ENCODE assay signal across 7 mouse cellular contexts in genomic region chr16:18518091-18518490, GRCm38 (mm10). TPM values are rescaled to one million over a fixed set of nuclear protein-coding genes. Genes with fewer than 3 reads are reported as not detected.
DNase-seq lines count a peak whose midpoint lies in the region; ATAC-seq and TF ChIP-seq lines count a peak whose summit lies in the region.

No protein-coding gene starts in this region.

- intact Hi-C loops in left cerebral cortex, postnatal 36 days (cut with DNase I) = loop anchor here (5.0 kb wide), 1 partner anchor 71 kb away; no protein-coding TSS in a partner anchor

- peak; percentile 57; the same call in 1 of the 2 replicates for ATAC-seq in erythroblast, adult 5-6 weeks (replicated peaks; ENCODE audit: low FRiP score, poor library complexity, severe bottlenecking)

- DNase-seq in kidney, postnatal 10 days = peak; percentile 38
- no peak for DNase-seq in kidney, postnatal 25 days
- DNase-seq in left cerebral cortex, postnatal 36 days (ENCODE audit: low spot score in 2 of 2) = peak; percentile 13 to 15
- no peak for DNase-seq in neural tube, embryonic 10.5 days (ENCODE audit: extremely low spot score, low spot score)
- DNase-seq in forebrain, embryonic 10.5 days (ENCODE audit: extremely low spot score, low spot score) = no peak

- no peaks in the 10 kb centered on the region for H3K4me1 ChIP-seq in small intestine, adult 2 months (ENCODE audit: control insufficient read depth, insufficient read depth, insufficient read length, low read length)
- peaks cover 4% of the 10 kb centered on the region; the same call in 1 of the 2 replicates for H3K4me1 ChIP-seq in forebrain, embryonic 10.5 days

- no peak overlapping the region for H3K27ac ChIP-seq in small intestine, adult 2 months (ENCODE audit: insufficient read depth, low read depth, low read length)
- no peak overlapping the region for H3K27ac ChIP-seq in forebrain, embryonic 10.5 days

- no peaks in the 10 kb centered on the region for H3K27me3 ChIP-seq in small intestine, adult 2 months (ENCODE audit: control insufficient read depth, insufficient read depth, low read length)
- H3K27me3 ChIP-seq in forebrain, embryonic 10.5 days (ENCODE audit: poor library complexity, severe bottlenecking) = no peaks in the 10 kb centered on the region

- no peaks in the 10 kb centered on the region for H3K9me3 ChIP-seq in forebrain, embryonic 10.5 days

- peak; percentile 25; the same call in 1 of the 2 replicates for TF ChIP-seq CTCF in small intestine, adult 2 months (IDR thresholded peaks at IDR 0.05; ENCODE audit: extremely low read depth, insufficient read length, insufficient replicate concordance, low read depth, low read length)

- H3K4me3 ChIP-seq in small intestine, adult 2 months (ENCODE audit: low read depth, low read length) = no peak overlapping the region
- H3K4me3 ChIP-seq in forebrain, embryonic 10.5 days = no peak overlapping the region

- no peaks in the 10 kb centered on the region for H3K36me3 ChIP-seq in small intestine, adult 2 months (ENCODE audit: control insufficient read depth, insufficient read depth, low read length)
- no peaks in the 10 kb centered on the region for H3K36me3 ChIP-seq in forebrain, embryonic 10.5 days (replicated peaks)

- no peak for TF ChIP-seq POLR2A in small intestine, adult 2 months (IDR thresholded peaks at IDR 0.05; ENCODE audit: low read depth, low read length)

RNA-seq across cellular contexts. Expression of gene Rtl10, which starts 19.4 kb away (rescaled TPM):
- 2.7 TPM in 1 of 2 replicates, not detected in the other for total RNA-seq in erythroblast, adult 5-6 weeks (2015; ENCODE audit: low replicate concordance)
- 1.1 and 4.5 TPM in 2 replicates for total RNA-seq in erythroblast, adult 5-6 weeks (2017; ENCODE audit: low replicate concordance)
- 1 to 10 TPM; 5.0 to 7.5 TPM for total RNA-seq in left cerebral cortex, postnatal 36 days (2021)
- polyA plus RNA-seq in small intestine, adult 2 months (2012; rRNA removed) = 4.9 TPM in 2 replicates
- polyA plus RNA-seq in forebrain, embryonic 10.5 days (2016; fragmentation: Nextera tagmentation; extraction: Ambion mirVana) = 2.3 and 3.1 TPM in 2 replicates

RNA-seq across cellular contexts. Expression of gene Gnb1l, which starts 19.6 kb away (rescaled TPM):
- 2.3 and 10.6 TPM in 2 replicates for total RNA-seq in erythroblast, adult 5-6 weeks (2015; ENCODE audit: low replicate concordance)
- total RNA-seq in erythroblast, adult 5-6 weeks (2017; ENCODE audit: low replicate concordance) = 0.94 and 5.6 TPM in 2 replicates
- 1 to 10 TPM; 5.0 to 9.0 TPM for total RNA-seq in left cerebral cortex, postnatal 36 days (2021)
- 4.6 and 10.6 TPM in 2 replicates for polyA plus RNA-seq in small intestine, adult 2 months (2012; rRNA removed)
- polyA plus RNA-seq in forebrain, embryonic 10.5 days (2016; fragmentation: Nextera tagmentation; extraction: Ambion mirVana) = 17.2 and 22.5 TPM in 2 replicates

Comparison
In these comparisons a context has a peak if more than half of its experiments do, and no peak if none do; other contexts are left out.
1. DNase-seq: peak in kidney, postnatal 10 days (single experiment) and left cerebral cortex, postnatal 36 days (2 of 2); none in kidney, postnatal 25 days (0 of 2), neural tube, embryonic 10.5 days (single experiment) and forebrain, embryonic 10.5 days (single experiment).